Mouse (Mus musculus) cerebellum, adult 2 months (tissue): ENCODE data around the gene Pramel1.

Source experiments
- CTCF ChIP-seq: fragments of 200-500 bp; IDR thresholded peaks from 2 replicates; pipeline ENCODE4 v1.5.1; 2011; ENCODE audit warnings: low read depth, mild to moderate bottlenecking, control low read depth, low read length, moderate library complexity, borderline replicate concordance; ENCODE audit not compliant: insufficient read depth
- POLR2A ChIP-seq: fragments of 200-500 bp; IDR thresholded peaks from 2 replicates; pipeline ENCODE4 v1.6.1; 2011; ENCODE audit warnings: low read length, control low read depth, borderline replicate concordance; ENCODE audit not compliant: insufficient read depth

DNA sequence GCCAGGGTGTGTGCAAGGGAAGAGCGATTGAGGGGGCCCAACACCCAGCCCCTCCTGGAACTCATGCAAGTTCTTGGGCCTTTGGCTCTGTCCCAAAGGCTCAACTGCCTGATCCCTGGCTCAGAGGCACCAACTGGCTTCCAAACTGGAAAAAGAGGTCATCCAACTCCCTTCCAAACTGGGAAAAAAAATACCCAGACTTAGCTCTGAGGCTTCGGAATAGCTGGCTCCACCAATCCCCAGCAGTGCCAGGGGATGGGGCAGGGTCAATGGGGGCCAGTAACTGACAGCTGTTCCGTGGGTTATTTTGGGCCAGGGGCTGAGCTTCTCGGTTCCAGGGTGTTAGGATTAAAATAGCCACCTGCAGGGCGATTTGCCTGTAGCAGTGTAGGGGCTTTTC, 45.5 kb upstream of the Pramel1 start:
- no peak for TF ChIP-seq CTCF
- TF ChIP-seq POLR2A = no peak
